Mouse (Mus musculus): Measurements from ENCODE around the gene Dennd2a.

The Dennd2a gene

DNA sequence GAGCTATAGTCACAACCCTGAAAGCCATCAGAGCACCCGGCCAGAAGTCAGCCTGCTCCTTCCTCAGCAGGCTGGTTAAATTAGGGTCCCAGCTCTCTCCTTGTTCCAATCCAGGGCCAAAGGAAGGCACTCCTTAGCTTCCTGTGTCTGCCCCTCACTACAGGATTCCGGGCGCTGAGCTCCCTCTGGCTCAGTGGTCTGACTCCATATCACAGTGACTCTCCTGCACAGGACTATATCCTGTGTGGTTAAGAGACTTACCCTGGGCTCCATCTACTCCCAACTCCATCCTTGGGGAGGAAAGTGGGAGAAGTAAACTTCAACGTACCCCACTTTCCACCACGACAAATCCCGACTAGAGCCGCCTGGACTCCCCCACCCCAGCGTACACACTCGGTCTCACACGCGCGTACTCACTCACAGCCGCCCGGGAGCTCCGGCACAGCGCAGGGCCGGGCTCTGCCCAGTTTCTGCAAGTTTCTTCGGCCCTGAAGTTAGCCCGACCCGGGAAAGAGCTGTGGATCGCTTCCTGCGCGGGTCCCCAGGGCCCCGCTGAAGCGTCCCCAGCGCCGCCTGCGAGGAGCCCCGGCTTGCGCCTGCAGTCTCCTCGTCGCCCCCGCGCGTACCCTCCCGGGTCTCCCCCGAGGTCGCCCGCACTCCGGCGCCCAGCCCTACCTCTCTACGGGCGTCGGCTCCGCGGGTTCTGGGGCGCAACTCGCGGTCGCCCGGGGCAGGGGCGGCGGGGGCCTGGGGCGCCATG lies 587 bp downstream of the Dennd2a start:
- DNase-seq (ENCODE audit: low spot score), result no peak

GRCm38 (mm10) chr6:39555648-39555945 lies 2.1 kb downstream of the Dennd2a start:
- DNase-seq (ENCODE audit: low spot score), result no peak

DNA sequence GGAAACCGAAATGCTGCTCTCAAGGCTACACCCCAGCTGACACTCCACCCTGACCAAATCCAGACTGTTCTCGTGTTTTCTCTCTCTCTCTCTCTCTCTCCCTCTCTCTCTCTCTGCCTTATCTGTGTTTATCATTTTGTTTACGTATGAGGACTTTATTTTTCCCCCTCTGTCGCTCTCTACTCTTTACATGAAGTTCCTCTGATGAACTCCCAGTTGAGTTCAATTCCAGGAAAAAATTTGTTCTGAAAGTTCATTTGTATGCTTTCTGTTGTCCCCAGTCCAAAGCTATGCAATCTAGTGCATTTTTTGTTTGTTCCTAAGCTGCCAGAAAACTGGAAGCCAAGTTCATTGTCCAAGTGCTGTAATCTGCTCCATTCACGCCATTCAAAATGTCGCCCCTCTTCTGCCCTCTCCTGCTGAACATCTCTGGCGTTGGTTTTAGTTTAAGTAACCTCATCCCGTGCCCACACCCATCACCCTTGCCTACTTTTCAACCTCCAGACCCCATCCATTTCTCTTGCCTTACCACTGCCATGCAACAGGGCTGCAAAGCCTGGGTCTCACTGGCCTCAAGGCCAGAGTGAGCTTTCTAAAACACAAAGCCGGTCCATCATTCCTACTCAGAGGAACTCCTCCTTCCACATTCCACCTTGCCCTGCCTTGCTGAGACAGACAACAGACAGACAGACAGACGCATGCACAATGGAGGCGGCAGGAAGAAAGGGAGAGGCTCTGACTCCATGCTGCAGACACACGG lies 2.6 kb downstream of the Dennd2a start:
- no peak for DNase-seq (ENCODE audit: low spot score)

- no peak for DNase-seq (ENCODE audit: low spot score)
Measured at GRCm38 (mm10) chr6:39551981-39552636, 5.6 kb downstream of the Dennd2a start.

GRCm38 (mm10) chr6:39548030-39548429 lies 9.6 kb downstream of the Dennd2a start:
- no peak for DNase-seq (ENCODE audit: low spot score)

- no peak for DNase-seq (ENCODE audit: low spot score)
Measured at GRCm38 (mm10) chr6:39545474-39545873, 12.2 kb downstream of the Dennd2a start.

DNA sequence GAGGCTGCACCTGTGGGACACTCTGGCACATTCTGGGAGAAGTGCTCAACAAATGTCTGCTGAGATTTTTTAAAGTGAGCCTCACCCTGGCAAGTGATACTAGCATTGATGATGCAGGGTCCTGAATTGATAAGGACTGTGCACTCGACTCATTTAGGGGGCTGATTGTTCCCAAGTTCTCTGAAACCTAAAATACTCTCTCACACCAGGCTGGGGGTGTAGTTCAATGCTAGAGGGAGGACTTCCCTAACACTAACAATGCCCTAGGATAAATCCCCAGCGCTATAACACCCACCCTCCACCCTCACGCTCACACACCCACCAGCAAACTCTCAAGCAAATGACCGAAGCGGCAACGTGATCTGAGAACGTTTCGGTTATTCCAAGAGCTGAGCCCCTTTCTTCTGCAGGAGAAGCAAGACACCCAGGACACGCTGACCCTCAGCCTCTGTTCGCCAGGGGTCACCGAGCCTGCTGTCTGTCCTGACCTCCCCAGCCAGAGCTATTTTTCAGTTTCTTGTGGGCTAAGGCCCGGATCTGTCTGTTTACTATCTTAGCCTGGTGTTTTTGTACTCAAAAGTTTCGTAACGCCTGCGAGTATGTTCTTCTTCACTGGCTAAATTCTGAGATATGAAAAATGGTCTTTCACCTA lies 13.8 kb downstream of the Dennd2a start:
- no peak for DNase-seq (ENCODE audit: low spot score)

- DNase-seq (ENCODE audit: low spot score), result peak; percentile 72
Measured at GRCm38 (mm10) chr6:39542631-39543597, 14.8 kb downstream of the Dennd2a start.

DNA sequence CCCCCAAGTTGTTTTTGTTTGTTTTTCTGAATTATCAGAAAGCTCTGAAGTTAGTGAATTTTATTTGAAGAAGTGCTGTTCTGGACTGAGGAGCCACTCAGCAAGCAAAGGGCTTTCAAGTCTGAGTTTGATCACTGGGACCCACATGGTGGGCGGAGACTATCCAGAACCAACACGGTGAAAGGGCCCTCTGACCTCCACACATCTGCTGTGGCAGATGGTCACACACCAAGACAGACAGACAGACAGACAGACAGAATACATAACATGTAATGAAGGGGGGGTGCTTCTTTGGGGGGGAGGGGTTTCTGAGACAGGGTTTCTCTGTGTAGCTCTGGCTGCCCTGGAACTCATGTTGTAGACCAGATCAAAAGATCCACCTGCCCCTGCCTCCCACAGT lies 17.1 kb downstream of the Dennd2a start:
- no peak for DNase-seq (ENCODE audit: low spot score)

GRCm38 (mm10) chr6:39539679-39540155 lies 17.9 kb downstream of the Dennd2a start:
- peak; percentile 30 for DNase-seq (ENCODE audit: low spot score)

DNA sequence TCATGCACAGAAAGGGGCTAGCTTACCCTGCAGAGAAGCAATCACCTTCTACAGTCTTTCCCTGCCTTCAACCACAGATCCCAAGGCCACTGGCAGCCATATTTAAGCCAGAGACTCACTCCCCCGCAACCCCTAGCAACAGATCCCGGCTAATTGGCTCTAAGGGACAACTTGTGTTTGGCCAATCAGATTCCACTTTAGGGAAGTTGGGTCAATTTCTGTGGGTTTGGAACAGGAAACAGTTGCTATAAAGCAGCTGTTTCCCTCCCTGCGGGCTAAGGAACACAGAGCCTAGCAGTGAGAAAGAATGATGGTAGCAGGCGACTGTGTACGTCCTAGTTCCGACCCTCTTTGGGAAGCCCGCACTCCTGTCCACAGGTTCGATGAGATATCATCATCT lies 19.4 kb downstream of the Dennd2a start:
- no peak for DNase-seq (ENCODE audit: low spot score)

GRCm38 (mm10) chr6:39537276-39537675 lies 20.4 kb downstream of the Dennd2a start:
- DNase-seq (ENCODE audit: low spot score), result no peak

DNA sequence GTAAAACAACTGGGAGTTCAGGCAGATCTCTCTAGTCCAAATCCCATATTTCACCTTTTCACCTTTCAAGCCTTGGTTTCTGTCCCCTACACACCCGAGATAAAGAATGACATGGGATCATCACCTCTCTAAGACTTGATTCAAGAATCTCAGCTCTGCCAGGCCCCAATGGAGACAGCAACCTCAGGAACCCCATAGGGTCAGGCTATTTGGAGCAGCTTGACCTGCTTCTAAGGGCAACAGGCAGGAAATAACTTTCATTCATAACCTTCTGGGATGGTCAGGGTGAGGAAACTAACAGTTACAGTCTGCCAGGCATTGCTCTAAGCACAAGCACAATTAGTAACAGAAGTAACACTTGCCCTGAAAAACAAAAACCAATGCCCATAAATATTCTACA lies 21.0 kb downstream of the Dennd2a start:
- DNase-seq (ENCODE audit: low spot score), result no peak

DNA sequence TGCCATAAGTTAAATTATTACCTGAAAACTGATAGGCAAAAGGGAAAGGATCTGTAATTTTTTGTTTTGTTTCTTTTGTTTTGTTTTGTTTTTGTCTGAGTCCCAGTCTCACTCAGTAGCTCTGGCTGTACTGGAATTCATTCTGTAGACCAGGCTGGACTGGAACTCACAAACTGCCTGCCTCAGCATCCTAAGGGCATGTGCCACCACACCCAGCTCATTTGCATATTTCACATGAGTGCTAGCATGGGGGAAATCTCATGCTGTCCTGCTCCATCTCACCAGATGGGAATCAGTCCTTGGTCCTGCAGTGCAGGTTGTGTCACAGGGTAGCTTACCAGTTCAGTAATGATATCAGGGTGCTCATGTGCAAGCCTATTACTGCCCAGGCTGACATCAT lies 22.7 kb downstream of the Dennd2a start:
- DNase-seq (ENCODE audit: low spot score), result no peak

DNA sequence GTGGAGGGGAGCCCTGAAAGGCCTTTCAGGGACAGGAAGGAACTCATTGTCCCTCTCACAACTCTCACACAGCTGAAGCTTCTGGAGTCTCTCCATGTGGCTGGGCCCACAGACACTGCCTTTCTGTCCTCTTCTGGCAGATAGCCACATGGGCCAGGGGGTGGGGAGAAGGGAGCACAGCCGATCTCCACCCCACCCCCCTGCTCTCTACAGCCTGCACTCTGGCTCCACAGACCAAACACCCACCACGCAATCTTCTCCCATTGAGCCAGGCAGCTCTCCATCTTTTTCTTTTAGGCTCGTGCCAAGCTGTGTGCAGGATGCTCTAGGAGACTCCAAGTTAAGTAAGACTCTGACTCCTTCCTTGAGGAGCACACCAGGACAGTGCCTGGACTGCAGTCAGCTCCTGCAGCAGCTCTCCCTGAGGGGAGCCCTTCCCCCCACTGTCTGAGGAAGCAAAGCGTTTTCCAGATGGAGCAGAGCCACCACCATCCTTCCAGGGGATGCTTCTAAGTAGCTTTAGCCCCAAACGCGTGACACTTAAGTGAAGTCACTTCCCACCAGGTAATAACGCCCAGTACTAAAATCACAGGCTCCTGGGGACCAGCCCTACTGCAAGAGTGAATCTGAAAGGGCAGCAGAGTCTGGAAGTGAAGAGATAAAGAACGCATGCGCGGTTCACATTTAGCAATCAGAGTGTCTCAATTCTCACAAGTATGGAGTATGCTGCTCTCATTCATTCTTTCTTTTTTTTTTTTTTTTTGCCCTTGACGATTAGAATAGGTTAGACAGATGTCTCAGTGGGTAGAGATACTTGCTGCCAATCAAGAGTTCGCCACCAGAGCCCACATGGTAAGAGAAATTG lies 28.8 kb downstream of the Dennd2a start:
- peak; percentile 65 for DNase-seq (ENCODE audit: low spot score)

DNA sequence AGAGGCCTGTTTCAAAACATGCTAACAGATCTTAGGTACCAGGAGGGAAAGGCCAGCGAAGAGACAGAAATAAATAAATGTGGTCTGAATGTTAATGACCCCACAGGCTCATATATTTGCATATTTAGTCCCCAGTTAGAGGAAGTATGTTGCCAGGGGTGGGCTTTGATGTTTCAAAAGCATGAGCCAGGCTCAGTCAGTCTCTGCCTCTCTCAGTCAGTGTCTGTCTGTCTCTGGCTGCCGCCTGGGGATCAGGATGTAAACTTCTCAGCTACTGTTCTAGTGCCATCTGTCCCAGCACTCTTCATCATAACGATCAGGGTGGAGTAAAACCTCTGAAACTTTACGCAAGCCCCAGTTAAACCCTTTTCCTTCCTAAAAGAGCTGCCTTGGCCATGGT lies 29.9 kb downstream of the Dennd2a start:
- no peak for DNase-seq (ENCODE audit: low spot score)

DNA sequence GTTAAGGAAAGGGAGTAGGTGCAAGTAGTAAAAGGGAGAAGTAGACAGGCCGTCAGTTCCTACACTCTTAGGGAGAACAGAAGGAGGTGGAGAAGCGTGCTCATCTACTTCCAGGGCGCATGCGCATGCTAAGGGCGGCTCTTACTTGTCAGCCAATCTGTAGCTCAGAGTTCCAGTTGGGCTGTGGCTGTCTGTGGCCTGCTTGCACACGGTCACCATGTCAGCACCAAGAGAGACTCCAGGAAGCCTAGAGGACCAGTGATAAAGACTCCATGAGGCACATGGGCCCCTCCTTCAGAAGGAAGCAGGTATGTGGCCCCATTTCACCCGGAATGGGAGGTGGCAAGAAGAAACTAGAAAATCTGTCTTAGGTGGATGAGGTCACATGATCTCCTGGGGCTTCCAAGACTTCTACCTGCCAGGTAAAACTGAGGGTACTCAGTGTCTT lies 30.3 kb downstream of the Dennd2a start:
- DNase-seq (ENCODE audit: low spot score), result no peak

DNA sequence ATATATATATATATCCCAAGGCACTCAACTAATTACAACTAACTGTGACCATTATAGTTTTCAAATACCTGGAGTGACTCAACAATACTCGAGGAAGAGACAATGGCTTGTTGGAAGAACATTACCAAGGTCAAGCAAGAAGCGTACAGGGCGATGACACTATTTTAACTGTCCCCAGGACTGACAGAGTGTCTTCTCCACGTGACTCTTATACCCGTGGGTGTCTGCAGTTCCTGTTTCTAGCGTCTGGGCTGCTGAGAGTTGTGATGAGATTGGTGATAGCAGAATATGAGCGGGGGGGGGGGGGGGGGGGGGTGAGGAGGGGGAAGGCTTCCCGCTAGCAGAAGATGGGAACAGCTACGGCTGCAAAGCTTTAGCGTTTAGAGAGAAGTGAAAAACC lies 30.9 kb downstream of the Dennd2a start:
- no peak for DNase-seq (ENCODE audit: low spot score)

GRCm38 (mm10) chr6:39523161-39523560 lies 34.5 kb downstream of the Dennd2a start:
- no peak for DNase-seq (ENCODE audit: low spot score)

DNA sequence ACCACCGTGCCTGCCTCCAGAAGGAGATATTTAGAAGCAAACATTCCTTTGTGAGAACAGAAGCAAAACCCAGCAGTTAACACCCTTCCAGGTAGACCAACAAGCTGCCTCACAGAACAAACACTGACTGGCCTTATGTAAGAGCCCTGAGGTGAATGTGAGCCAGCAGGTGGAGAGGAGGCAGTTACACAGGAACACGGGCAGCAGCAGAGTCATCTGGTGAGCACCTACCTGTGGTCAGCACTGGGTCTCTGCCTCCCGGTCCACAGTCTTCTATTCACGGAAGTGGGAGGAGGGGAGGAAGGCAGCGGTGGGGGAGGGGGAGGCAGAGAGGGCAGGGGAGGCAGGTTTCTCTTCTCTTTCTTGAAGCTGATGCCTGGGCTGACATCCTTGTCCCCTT lies 35.2 kb downstream of the Dennd2a start:
- DNase-seq (ENCODE audit: low spot score), result no peak
